Mouse (Mus musculus): ENCODE results near the gene Methig1.

DNA sequence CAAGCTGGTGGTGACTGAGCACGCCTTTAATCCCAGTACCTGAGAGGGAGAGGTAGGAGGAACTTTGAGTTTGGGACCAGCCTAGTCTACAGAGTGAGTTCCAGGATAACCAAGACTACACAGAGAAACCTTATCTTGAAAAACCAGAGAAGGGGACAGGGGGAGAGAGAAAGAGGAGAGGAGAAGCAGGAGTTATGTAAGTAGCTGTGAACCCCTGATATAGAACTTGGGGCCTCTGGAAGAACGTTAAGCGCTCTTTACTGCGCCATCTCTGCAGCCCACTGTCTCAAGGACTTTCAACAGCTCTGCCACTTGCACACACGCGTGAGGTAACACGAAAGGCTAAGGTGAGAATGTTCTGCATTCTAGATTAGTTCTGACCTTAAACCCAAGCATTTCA lies 38.6 kb downstream of the Methig1 start:
- TF ChIP-seq CTCF (IDR thresholded peaks at IDR 0.05; ENCODE audit: extremely low read depth, insufficient read length, insufficient replicate concordance, low read depth, low read length) (no peak), POLR2A (IDR thresholded peaks at IDR 0.05; ENCODE audit: low read depth, low read length) (no peak)
